Mouse (Mus musculus): Measurements from ENCODE around the gene Mettl9.

Mettl9 gene

DNA sequence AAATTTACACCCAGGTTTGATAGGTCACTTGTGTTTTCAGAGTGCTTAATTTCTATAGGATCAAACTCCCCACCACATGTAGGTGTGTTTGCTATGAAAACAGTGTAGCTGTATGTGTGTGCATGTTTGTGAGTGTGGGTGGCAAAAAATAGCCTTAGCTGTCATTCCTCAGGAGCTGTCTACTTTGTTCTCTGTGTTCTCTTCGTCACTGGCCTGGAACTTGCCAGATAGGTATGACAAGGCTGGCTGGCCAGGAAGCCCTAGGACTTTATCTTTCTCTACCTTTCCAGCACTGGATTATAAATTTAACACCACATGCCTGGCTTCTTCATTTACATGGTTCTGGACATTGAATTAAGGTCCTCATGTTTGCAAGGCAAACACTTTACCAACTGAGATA, 10.0 kb downstream of the Mettl9 start:
- DNase-seq (ENCODE audit: low spot score in 2 of 2), result no peak

DNA sequence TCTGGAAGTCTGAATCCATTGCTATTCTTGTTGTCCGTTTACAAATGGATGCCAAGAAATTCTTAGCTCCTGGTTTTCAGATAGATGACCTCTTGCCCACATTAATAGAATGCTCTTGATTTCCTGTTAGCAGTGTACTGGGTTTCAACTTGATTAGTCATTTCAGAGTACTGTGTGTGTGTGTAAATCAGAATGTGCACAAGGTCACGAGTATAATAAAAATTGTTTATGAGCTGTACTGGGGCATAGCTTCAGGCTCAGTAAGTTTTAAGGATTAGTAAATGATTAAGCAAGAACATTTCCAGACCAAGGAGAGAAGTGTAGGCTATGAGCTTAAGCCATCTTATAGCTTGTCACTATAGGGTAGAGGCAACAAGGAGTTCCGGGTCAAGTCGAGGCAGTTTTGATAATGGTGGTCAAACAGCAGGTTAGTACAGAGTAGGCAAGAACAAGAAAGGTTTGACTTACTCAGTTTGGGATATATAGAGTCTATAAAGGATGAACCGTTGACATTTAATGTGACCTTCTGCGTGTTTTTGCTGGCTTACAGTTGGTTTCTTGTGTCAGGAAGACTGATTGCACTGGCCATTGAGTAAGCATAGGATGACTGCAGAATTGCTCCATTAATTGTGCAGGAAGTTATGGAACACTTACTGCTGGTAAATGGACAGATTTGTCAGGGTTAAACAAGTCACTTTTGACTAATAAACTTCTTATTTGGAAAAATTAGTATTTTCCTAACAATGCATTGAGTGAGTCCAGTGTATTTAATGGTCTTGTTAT, 11.6 kb downstream of the Mettl9 start:
- DNase-seq (ENCODE audit: low spot score in 2 of 2), result no peak

DNA sequence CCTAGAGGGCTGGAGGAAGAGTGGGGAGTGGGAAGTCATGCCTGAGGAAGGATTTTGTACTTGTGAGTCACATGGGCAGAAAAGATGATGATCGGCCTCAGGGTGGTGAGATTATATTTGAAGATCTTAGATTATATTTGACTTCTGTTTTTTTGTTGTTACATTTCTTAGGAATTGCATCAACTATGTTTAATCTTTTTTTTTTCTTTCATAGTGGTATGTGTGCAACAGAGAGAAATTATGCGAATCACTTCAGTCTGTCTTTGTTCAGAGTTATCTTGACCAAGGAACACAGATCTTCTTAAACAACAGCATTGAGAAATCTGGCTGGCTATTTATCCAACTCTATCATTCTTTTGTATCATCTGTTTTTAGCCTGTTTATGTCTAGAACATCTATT, 13.4 kb downstream of the Mettl9 start:
- no peak for DNase-seq (ENCODE audit: low spot score in 2 of 2)

DNA sequence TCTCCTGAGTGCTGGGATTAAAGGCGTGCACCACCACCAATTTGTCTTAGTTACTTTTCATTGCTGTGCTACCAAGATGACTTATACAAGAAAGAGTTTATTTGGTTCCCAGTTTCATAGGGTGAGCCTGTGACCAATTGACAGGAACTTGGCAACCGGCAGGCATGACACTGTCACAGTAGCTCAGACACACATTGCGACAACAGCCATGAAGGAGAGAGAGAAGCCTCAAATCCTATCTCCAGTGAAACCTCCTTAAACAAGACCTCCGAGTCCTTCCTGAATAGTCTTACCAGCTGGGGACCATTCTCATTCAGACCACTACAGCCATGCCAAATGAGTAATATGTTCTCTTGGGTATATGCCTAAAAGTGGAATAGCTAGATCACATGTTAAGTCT, 18.8 kb downstream of the Mettl9 start:
- no peak for DNase-seq (ENCODE audit: low spot score in 2 of 2)

DNA sequence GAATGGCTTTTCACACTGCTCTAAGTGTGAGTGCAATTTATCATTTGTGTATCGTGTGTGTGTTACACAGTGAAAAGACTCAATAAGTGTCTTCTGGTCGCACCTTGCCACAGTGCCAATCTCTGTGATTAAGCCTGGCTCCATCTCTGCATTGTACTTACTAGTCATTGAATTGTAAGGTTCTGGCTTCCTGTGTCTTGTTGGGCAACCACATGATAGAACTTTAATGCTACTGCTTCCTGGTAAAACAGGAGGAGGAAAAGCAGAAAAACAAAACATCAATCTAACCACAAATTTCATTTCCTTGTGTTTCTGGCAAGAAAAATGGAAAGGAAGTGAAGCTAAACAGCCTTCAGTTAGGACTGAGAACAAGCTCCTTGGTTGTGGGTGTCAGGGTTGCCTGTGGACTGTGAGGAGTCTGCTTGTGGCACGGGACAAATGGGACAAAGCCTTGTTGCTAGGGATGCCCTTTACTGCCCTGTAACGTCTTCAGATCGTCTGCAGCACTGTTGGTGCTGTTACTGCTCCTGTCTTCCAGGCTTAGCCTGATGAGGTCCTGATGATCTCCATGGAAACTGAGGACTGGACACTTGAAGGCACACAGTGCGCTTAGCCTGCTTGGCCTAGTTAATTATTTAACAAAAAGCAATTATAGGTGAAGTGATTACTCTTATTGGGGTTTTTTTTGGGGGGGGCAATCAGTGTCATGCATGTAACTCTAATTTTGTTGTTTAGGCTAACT, 25.4 kb downstream of the Mettl9 start:
- no peak for DNase-seq (ENCODE audit: low spot score in 2 of 2)

DNA sequence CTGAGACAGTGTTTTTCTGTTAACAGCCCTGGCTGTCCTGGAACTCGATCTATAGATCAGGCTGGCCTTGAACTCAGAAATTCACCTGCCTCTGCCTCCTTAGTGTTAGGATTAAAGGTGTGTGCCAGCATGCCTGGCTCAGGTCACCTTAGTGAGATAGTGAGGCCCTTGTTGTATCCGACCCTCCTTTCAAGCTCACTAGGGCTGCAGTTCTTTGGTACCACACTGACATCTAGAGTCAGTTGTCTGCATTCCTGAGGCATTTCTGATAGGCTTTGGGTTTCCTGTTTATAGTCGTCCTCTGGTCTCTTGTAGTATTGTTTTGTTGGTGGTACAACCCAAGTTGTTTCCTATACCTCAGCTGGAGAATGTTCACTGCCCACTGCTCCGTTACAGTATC, 30.1 kb downstream of the Mettl9 start:
- DNase-seq (ENCODE audit: low spot score in 2 of 2), result peak in 1 of 2 experiments; percentile 21

DNA sequence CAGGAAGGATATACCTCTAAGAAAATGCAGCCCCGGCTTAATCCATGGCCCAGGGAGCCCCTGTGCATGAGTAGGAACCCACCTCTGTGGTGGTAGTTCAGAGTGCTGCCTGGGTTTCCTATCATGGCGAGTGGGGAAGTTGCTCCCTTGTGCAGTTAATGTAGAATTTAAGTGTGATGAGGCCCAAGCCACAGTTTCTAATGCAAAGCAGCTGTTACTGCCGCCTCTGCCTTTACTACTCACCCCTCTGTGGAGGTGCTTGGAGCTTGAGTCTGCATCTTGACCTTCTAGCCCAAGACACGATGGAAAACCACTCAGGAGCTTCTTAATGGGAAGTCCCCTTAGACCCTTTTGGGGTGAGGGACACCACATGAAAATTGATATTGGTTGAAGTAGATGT, 37.0 kb downstream of the Mettl9 start:
- no peak for DNase-seq (ENCODE audit: low spot score in 2 of 2)

DNA sequence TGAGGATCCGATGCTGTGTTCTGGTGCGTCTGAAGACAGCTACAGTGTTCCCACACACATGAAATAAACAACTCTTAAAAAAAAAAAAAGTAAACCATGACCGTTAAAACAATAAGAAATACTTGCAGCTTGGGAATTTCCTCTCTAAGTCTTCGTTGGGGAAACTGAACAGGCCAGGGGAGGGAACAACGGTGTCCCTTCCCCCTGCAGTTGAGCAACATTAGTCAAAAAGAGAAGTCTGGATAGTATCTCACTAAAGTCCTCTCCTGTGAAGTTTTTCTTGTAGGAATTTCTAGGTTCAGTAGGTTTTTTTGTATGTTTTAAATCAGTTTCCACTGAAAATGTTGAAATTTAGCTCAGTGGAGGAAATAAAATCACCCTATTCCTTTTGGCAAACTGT, 38.3 kb downstream of the Mettl9 start:
- no peak for DNase-seq (ENCODE audit: low spot score in 2 of 2)

DNA sequence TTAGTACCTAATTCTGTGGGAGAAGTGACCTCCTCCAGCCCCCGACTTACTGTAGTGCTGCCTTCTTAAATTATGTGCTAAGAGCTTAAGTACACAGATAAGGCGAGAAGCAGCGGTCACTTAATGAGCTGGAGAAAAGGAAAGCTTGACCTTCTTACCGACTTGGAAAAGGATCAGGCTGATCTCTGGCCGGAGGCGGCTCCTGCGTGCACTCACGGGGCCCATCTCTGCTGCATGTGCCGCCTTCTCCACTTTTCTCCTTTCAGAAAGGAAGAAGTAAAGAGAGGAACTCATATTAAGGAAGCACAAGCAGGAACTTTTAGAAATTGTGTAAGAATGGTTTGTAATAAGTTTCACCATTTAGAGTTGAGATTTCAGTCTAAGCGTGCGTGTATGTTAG, 40.0 kb downstream of the Mettl9 start, which contains the start of gene Igsf6:
Gene Igsf6, minus strand, starts transcription at position 292 of the 400 bp plus-strand sequence.
- DNase-seq (ENCODE audit: low spot score in 2 of 2), result no peak

DNA sequence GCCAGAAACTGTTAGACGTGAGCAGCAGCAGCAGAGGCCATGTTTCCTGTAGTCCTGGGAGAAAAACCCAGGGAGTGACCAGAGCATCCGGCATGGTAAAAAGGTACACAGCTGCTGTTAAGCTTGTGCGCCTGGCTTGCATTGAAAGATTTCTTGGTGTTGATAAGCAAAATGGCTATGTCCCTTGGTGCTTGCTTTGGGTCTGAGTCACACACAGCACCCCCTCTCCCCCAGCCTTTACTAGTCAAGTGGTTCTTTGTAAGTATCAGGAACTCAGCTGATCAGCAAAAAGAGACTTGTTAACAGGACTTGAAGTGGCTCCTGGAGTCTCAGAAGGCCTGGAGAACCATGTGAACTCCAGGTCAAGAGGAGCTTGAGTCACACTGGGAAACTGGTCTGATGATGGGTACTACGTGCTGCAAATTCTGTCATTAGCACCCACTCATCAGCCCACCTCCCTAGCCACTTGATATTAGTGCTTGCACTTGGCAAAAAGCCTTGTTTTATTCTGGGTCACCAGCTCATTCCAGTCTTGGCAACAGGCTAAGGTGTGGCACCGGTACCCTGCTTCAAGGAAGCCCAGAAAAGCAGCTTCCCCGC, 40.7 kb downstream of the Mettl9 start:
- no peak for DNase-seq (ENCODE audit: low spot score in 2 of 2)

DNA sequence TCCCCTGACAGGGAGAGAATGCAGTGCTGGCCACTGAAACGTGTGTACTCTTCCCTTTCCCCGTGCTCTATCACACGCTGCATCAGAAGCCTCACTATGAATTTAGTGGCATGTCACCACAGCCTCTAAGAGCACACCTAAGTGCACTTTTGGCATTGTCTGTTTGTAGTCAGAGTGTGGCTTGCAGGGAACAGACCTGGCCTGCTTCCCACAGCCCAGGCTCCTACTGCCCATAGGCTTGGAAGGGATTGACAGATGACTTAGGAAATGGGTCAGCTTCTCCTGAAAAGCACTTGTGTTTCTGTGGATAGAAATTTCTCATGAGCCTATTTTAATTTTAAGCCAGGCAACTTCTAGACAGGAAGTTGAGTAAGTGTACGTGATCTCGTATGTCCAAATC, 41.2 kb downstream of the Mettl9 start:
- DNase-seq (ENCODE audit: low spot score in 2 of 2), result no peak

DNA sequence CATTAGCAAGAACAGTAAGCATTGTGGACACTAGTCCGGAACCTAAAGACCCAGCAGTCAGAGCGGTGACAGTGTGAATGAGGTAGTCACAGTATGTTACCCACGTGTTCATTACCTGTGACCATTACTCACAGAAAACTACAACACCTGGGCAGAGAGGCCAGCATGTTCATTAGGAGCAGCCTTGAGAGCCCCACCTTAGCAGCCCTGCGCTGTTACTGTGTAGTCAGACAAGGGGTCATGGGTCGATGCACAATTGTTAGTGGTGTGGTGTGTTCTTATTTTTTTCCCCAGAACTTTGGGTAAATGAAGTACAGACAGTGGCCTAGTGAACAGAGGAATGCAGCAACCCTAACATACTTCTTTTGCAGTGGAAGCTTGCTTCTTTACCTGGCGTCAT, 43.1 kb downstream of the Mettl9 start:
- no peak for DNase-seq (ENCODE audit: low spot score in 2 of 2)

DNA sequence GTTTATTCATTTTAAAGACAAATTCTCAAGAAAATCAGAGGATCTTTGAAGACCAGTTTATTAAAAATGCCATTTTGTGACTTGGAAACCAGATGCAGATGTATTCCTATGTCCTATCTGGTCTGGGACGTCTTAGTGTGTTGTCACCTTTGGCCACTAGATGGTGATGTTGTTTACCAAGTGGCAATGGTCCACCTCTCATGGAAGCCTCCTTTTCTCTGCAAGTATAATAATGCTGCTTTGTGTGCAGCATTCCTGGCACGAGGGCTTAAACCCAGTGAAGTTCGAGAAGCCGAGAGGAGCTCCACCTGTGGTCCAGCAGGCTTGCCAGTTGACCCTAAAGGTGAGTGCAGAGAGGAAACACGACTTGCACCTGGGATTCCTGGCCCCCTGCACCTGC, 43.6 kb downstream of the Mettl9 start:
- peak; percentile 36 to 49 for DNase-seq (ENCODE audit: low spot score in 2 of 2)

DNA sequence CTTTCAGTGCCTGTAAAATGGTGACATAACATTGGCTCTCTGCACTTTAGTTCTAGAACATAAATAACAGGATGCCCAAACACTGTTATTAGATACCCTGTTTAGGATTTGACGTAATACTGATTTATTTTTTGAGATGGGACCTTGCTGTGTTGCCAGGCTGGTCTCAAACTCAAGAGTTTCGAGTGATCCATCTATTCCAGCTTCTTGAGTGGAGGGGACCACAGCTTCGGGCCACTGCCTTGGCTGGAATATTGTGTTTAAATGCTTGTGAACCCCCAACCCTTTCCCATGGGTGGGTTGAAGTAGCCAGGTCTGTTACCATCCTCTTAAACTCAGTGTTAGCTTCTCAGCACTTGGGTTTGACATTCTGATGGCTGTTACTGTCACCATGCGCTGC, 47.1 kb downstream of the Mettl9 start, which contains the start of gene Otoa:
Gene Otoa, plus strand, starts transcription at position 301 of the 400 bp plus-strand sequence.
- DNase-seq (ENCODE audit: low spot score in 2 of 2), result no peak

DNA sequence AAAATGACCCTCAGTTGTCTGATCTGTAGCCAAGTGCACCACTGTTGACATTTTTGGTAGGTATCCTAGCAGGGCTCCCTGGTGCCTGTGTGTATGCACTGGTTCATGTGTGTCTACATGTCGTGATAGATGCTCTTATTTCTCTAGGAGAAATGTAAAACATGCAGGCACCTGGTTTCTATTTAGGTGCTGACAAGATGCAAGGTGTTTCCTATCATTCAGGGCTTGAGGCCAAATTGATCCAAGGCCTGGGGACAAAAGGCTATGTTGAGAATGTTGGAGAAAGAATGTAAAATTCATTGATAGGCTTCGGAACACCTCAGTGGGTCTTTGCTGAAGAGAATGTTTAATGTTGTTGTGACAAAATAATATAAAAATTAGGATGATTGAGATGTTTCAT, 47.6 kb downstream of the Mettl9 start:
- DNase-seq (ENCODE audit: low spot score in 2 of 2), result no peak

DNA sequence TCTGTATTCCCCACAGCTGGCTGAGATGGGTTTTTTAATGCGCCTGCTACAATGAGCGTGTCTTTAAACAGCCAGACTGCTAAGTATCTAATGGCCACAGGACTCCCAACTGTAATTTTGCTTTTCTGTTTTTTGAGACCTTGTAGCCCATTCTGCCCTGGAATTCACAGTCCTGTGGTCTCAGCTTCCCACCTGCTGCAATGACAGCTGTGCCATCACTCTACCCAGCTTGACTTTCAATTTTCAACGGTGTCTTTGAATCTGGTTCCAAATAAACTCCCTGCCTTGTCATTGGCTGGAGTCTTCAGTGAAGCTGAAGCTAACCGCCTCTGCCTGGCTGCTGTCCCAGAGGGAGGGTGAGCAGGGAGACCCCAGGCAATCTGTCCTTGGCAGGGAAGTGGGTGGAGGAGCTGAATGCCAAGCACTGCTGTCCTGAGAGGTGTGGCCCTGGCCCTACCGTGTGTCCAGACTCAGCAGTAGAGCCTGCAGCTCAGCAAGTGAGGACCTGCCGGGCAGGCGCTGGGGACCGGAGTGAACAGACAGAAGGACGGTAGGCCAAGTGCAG, 48.8 kb downstream of the Mettl9 start:
- DNase-seq (ENCODE audit: low spot score in 2 of 2), result no peak

DNA sequence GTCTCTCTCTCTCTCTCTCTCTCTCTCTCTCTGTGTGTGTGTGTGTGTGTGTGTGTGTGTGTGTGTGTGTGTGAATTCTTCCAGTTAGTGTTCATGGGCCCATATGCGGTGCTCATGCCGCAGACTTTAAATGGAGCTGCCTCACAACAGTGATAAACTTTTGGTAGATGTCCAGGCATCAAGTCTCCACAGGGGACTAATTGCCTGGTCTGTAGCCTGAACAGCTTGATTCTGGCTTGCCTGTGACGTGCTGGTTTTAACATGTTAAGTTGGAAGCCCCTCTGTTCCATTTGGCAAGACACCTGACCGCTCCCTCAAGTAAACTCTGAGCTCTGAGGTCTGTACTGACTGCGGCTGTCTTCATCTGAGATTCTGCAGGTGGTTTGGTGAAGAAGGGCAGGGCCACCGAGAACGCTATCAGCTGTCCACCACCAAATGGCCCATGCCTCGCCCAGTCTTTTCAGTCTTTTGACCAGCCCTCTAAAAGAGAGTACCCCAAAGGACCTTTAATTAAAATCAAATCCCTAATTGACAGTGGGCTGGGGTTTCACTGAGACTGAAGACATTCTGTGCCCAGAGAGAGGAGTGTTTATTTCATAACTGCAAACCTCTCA, 50.7 kb downstream of the Mettl9 start:
- DNase-seq (ENCODE audit: low spot score in 2 of 2), result no peak

DNA sequence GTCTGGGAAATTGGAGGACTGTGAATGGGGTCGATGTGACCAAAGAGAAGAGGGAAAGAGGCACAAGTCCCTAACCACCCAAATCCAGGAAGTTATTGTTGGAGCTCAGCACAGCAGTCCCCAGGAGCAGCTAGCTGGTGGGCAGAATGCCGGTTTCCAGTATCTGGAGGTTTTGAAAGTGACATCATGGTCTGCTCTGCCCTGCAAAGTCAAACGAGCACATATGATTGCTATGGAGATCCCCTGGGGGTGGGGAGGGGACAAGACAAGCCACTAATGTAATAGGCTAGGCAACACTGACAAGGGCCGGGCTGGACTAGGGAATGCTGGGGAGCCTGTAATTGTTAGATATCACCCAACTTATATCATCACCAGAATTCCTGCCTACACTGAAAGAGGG, 51.3 kb downstream of the Mettl9 start:
- DNase-seq (ENCODE audit: low spot score in 2 of 2), result no peak

DNA sequence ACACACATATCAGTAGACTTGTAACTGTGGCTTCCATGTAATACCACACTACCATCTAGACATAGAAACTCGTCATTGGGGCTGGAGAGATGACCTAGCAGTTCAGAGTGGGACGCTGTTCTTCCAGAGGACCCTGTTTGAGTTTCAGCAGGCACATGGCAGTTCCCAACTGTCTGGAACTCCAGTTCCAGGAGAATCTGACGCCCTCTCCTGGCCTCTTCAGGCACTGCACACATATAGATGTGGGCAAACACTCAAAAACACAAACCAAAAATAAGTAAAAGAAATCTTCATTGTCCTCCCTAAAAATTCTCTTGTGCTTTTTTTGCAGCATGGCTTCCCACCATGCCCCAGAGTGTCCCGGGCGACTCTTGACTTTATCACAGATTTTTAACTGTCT, 54.5 kb downstream of the Mettl9 start:
- DNase-seq (ENCODE audit: low spot score in 2 of 2), result no peak

DNA sequence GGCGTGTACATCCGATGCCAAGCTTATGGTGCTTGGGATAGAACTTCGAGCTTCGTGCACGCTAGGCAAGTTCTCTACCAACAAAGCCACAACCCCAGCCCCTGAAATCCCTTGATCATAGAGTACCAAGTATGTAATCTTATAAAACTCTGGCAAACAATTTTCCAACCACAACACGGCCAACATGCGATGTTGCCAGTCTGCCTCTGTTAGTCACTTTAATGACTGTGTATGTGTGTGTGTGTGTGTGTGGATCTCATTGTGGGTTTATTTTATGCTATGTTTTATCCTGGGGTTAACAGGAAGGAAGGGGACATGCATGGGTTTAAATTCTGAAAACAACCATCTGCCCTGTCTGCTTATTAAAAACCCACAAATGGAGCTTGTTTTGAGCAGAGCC, 56.5 kb downstream of the Mettl9 start:
- DNase-seq (ENCODE audit: low spot score in 2 of 2), result no peak

DNA sequence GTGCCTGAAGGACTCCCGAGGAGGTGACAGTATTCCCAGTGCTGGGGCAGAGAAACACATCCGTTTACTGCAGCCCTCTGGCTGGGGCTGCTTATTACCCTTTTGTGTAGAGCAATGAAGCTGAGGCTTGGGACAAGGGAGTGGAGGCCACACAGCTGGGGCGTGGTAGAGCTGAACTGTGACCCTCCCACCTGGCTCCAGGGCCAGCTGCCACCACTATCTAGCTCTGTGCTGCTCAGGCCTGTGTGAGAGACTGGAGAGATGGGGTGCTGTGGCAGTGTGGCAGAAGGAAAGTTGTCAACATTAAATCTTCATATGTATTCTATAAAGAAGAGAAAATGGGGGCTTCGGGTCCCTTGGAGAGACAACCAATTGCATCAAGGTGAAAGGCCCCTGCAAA, 58.8 kb downstream of the Mettl9 start:
- no peak for DNase-seq (ENCODE audit: low spot score in 2 of 2)

Measured in frontal cortex, postnatal 25 days (tissue).